Mouse (Mus musculus) kidney, postnatal 14 days (tissue): ENCODE measurements around the gene Sapcd1.
"Not testable (repeated sequence)": the region's sequence is repeated elsewhere in the genome, so short reads cannot be mapped to it uniquely, and the experiment has no call there.

ENCODE experiments used
- DNase-seq: peaks from one replicate; pipeline ENCODE4 v3.0.0; 2022; ENCODE audit warnings: mixed read lengths

Sapcd1 gene

GRCm38 (mm10) chr17:35028315-35028714 lies 499 bp upstream of the Sapcd1 start:
- DNase-seq = no peak

GRCm38 (mm10) chr17:35026206-35026605 lies 1.6 kb downstream of the Sapcd1 start:
- DNase-seq = no peak

- no peak for DNase-seq
These were observed 2.9 kb downstream of the Sapcd1 start for GRCm38 (mm10) chr17:35024691-35025488.

- DNase-seq = no peak
These were observed 3.6 kb downstream of the Sapcd1 start for GRCm38 (mm10) chr17:35024261-35024660.

- no peak for DNase-seq
These were observed 4.1 kb downstream of the Sapcd1 start for GRCm38 (mm10) chr17:35023756-35024155.

- DNase-seq = no peak
These were observed 4.6 kb downstream of the Sapcd1 start for GRCm38 (mm10) chr17:35023221-35023620.

GRCm38 (mm10) chr17:35022541-35023060 lies 5.2 kb downstream of the Sapcd1 start:
- no peak for DNase-seq

GRCm38 (mm10) chr17:35021842-35022477 lies 5.9 kb downstream of the Sapcd1 start:
- DNase-seq = no peak

- DNase-seq = peak; percentile 90
These were observed 6.5 kb downstream of the Sapcd1 start for GRCm38 (mm10) chr17:35021163-35021808.

GRCm38 (mm10) chr17:35020551-35020950 lies 7.3 kb downstream of the Sapcd1 start:
- DNase-seq = no peak

GRCm38 (mm10) chr17:35019894-35020293 lies 7.9 kb downstream of the Sapcd1 start:
- no peak for DNase-seq

- no peak for DNase-seq
These were observed 9.6 kb downstream of the Sapcd1 start for GRCm38 (mm10) chr17:35018171-35018570.

- DNase-seq = no peak
These were observed 10.1 kb downstream of the Sapcd1 start for GRCm38 (mm10) chr17:35017706-35018030.

- DNase-seq = no peak
These were observed 10.8 kb downstream of the Sapcd1 start for GRCm38 (mm10) chr17:35016791-35017705.

- peak; percentile 46 for DNase-seq
These were observed 11.4 kb downstream of the Sapcd1 start, which contains the start of gene Vwa7 for GRCm38 (mm10) chr17:35016376-35016775. Gene Vwa7 (plus strand): TSS chr17:35016579.

GRCm38 (mm10) chr17:35015296-35015695 lies 12.5 kb downstream of the Sapcd1 start:
- no peak for DNase-seq

- no peak for DNase-seq
These were observed 14.6 kb downstream of the Sapcd1 start for GRCm38 (mm10) chr17:35013221-35013620.

GRCm38 (mm10) chr17:35012430-35012829 lies 15.4 kb downstream of the Sapcd1 start:
- no peak for DNase-seq

GRCm38 (mm10) chr17:35011440-35011839 lies 16.4 kb downstream of the Sapcd1 start:
- no peak for DNase-seq

GRCm38 (mm10) chr17:35009586-35009985 lies 18.2 kb downstream of the Sapcd1 start:
- DNase-seq = no peak

- no peak for DNase-seq
These were observed 20.3 kb downstream of the Sapcd1 start for GRCm38 (mm10) chr17:35007387-35007991.

- not testable (repeated sequence) for DNase-seq
These were observed 21.9 kb downstream of the Sapcd1 start for GRCm38 (mm10) chr17:35005902-35006301.
